Mouse (Mus musculus): Measurements from ENCODE around the gene Sec63. TPM values are rescaled to one million over a fixed set of nuclear protein-coding genes. Genes with fewer than 3 reads are reported as not detected.
A peak's percentile ranks its signal among the peaks of the same experiment; 100 is the strongest.

Gene Sec63
- total RNA-seq (2021): 10 to 100 TPM; 46.2 to 62.8 TPM
- long read RNA-seq, experiment 1, full-length matches to known transcripts: 51 of 59 reads
- long read RNA-seq, experiment 1, partial matches to known transcripts: 0 of 59 reads
- long read RNA-seq, experiment 1, other reads (novel, unspliced or antisense): 8 of 59 reads
- long read RNA-seq, experiment 2, full-length matches to known transcripts: 49 of 65 reads
- long read RNA-seq, experiment 2, partial matches to known transcripts: 0 of 65 reads
- long read RNA-seq, experiment 2, other reads (novel, unspliced or antisense): 16 of 65 reads

DNA sequence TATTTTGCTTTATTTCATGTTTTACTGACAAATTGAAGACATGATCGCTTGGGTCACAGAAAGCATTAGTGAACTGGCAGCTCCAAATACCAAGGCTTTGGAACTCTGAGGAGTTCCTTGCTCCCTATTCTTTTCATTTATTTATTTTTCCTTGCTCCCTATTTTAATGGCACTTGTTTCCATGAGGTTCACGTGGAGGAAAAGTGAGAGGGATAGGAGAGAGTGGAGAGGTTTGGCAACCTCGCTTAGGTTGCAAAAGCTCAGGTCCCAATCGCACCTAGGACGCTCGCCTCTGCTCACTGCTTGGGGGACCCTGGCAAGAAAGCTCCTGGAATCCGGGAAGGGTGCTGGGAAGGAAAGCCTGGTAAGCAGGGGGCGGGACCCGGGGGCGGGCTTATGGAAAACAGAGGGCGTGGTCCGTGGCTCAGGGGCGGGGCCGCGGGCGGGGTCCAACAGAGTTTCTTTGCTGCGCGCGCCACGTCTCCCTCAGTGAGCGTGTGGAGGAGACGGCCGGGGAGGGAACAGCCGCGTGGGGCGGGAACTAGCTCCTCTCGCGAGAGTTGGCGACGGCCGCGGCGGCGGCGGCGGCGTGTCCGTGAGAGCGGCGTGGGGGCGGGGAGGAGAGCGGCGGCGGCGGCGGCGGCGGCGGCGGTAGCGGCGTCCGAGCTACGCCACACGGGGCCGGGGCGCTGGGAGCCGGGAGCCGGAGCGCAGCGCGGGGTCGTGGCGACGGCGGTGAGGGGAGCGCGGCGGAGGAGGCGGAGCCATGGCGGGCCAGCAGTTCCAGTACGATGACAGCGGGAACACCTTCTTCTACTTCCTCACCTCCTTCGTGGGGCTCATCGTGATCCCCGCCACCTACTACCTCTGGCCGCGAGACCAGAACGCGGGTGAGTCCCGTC is at the start of gene Sec63:
Gene Sec63 (plus strand): TSS at position 498 of the 902 bp plus-strand sequence.
- intact Hi-C loops (cut with DNase I): loop anchor here (10.0 kb wide), 1 partner anchor 946 kb away; no protein-coding TSS in a partner anchor
- DNase-seq (ENCODE audit: extremely low spot score in 1 of 2, low spot score in 2 of 2): peak; percentile 98
- TF ChIP-seq CTCF (IDR thresholded peaks at IDR 0.05): no peak

DNA sequence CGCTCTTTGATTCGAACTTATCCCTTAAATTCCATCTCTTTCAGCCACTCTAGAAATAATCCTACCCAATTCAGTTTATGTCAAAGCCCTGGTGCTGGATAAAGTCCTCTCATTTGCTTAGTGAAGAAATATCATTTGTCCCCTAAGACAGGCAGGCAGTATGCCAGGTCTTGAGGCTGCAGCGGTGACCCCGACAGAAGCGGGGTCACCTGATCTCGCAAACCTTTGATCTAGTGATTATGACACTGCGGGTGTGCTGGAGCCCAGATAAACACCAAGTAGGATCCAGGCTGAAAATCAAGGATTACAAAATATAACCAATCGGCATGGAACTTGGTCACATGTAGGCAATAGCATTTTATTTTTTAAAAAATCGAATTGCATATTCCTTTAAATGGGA is 46.6 kb upstream of the Sec63 start:
- no peak overlapping the region for H3K27ac ChIP-seq
- TF ChIP-seq CTCF (IDR thresholded peaks at IDR 0.05): no peak
- intact Hi-C loops (cut with DNase I): no loop called here
- DNase-seq (ENCODE audit: extremely low spot score in 1 of 2, low spot score in 2 of 2): no peak
- no peak overlapping the region for H3K4me3 ChIP-seq

More for the DNA sequence above, at the start of gene Sec63:
- H3K27ac ChIP-seq: peak within 1 kb of the TSS; percentile 92
- peak within 1 kb of the TSS; percentile 79 for H3K4me3 ChIP-seq

DNA sequence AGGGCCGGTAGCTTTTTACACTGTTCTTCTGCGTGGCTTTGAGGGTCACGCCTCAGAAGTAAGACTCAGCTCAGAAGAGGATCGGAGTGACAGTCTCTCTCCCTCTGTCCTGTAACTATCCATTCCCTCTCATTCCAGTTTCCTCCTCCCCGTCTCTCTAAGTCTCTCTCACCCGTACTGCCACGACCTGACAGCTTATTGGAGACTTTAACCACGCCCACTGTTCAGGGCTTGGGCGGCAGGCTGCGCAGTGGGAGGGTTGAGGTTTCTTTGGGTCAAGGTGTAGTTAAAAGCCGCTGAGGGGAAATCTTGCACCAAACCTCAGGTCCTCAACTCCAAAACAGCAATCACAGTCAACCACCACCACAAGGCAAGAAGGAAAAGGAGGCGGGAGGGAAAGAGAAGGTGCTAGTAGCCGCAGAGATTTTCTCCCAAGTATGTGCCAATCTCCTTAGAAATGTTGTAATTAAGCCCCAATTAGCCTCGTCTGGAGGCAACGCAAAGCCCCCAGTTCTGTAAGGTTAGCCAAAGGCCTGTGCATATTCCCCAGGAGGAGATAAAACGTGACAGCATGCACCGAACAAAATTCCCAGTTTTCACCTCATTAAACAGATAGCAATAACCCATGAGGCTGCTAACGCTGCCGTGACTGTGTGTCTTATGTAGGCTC is 45.8 kb upstream of the Sec63 start:
- TF ChIP-seq CTCF (IDR thresholded peaks at IDR 0.05): no peak
- Histone ChIP-seq H3K4me3 (no peak overlapping the region), H3K27ac (no peak overlapping the region)
- intact Hi-C loops (cut with DNase I): no loop called here
- no peak for DNase-seq (ENCODE audit: extremely low spot score in 1 of 2, low spot score in 2 of 2)

DNA sequence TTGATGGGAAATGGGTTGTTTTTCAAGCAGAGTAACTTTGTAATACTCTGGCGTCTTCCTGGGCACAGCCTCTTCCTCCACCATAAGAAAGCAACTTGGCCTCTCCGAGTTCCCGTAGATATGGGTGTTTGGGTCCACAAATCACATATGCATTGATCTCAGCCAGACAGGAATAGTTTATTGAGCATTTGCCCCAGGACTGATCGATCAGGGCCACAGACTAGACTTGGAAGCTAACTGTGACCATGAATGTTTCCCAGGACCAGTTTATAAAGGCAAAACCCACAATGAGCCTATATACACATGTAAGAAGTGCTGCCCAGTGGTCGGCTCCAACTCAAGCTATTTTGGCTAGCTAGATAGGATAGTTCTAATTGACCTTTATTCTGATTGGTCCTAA is 39.2 kb upstream of the Sec63 start:
- Histone ChIP-seq H3K27ac (no peak overlapping the region), H3K4me3 (no peak overlapping the region)
- DNase-seq (ENCODE audit: extremely low spot score in 1 of 2, low spot score in 2 of 2): no peak
- TF ChIP-seq CTCF (IDR thresholded peaks at IDR 0.05): no peak
- intact Hi-C loops (cut with DNase I): no loop called here

DNA sequence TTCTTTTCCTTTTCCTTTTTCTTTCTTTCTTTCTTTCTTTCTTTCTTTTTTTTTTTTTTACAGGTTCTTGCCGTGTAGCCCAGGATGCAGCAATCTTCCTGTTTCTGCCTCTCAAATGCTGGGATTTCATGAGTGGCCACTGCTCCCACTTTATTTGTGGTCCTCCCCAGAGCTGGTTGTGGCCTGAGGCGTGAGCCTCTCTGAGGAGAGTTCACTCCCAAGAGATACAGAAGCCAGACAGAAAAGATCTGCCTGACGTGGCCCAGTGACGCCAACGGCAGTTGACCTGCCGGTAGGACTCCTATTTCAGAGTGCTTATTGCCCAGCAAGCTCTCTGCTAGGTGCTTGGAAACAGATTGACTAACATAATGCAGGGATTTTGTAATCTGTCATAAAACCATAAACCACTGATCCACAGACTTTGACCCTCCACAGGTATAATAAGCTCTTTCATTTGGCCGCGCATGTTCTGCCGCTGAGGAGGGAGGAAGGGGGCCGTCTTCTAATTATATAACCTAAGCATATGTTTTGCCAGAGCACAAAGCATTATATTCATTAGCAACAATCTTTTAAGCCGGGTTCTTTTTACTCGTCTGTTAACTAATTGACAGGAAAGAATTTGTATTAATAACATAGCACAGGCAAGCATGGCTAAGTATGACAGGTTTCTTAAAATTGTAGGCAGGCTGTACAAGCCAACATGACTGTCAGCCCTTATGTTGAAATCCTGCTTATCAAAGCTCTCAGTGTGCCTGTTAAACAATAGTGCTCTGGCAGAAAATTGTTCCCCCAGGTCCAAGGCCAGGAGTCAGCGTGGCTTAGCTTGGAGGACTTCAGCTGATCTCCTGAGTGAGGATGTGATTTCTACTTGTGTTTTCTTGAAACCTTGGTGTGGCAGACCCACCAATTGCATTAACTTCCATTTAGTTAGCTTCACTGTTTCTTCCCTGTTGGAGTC is 37.7 kb upstream of the Sec63 start:
- Histone ChIP-seq H3K4me3 (no peak overlapping the region), H3K27ac (no peak overlapping the region)
- intact Hi-C loops (cut with DNase I): no loop called here
- DNase-seq (ENCODE audit: extremely low spot score in 1 of 2, low spot score in 2 of 2): no peak
- no peak for TF ChIP-seq CTCF (IDR thresholded peaks at IDR 0.05)

DNA sequence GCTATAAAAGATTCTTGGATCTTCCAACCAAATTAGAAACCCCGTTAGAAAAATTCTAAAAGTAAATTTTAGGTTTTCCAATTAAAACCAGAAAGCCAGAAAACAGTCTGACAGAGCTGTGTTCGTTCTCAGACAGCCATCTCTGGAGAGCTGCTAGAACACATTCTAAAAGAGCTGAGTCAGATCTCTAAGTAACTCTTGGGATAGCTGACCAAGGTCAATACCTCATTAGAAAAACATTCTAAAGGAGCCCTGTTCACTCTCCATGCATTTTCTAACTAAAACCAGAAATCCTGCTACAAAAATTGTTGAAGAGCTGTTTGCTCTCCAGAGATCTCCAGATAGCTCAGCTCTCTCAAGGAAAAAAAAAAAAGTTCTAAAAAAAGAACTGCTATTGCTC is 31.7 kb upstream of the Sec63 start:
- TF ChIP-seq CTCF (IDR thresholded peaks at IDR 0.05): no peak
- H3K4me3 ChIP-seq: no peak overlapping the region

DNA sequence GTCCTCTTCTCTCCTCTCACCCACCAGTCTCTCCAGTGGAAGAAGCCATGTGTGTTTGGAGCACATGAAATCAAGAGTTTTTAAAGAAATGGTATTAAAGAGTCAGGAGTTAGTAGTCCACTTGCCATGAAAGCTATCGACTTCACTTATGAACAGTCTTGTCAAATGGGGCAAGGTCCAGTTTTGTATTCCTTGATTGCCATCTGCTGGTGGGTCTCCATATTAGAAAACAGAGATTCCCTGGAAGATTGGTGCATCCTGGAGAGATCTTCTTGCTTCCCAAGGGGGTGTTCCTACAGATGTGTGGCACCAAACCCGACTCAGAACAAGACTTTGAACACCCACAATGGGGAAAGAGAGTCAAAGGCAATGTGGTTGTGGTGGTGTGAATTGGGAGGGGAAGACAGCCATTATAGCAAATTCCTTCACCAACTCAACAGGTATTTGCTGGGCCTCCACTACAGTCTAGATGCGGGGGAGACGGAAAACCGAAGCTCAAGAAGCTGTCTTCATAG is 26.7 kb upstream of the Sec63 start:
- H3K4me3 ChIP-seq: no peak overlapping the region
- TF ChIP-seq CTCF (IDR thresholded peaks at IDR 0.05): peak; percentile 59
- peak; percentile 28 to 36 for DNase-seq (ENCODE audit: extremely low spot score in 1 of 2, low spot score in 2 of 2)
- intact Hi-C loops (cut with DNase I): loop anchor here (2.0 to 5.0 kb wide), 2 partner anchors 37 to 426 kb away; no protein-coding TSS in a partner anchor
- H3K27ac ChIP-seq: no peak overlapping the region

More for the DNA sequence above, 31.7 kb upstream of the Sec63 start:
- intact Hi-C loops (cut with DNase I): loop anchor here (5.0 kb wide), 1 partner anchor 32 kb away; no protein-coding TSS in a partner anchor
- H3K27ac ChIP-seq: no peak overlapping the region
- DNase-seq (ENCODE audit: extremely low spot score in 1 of 2, low spot score in 2 of 2): no peak

DNA sequence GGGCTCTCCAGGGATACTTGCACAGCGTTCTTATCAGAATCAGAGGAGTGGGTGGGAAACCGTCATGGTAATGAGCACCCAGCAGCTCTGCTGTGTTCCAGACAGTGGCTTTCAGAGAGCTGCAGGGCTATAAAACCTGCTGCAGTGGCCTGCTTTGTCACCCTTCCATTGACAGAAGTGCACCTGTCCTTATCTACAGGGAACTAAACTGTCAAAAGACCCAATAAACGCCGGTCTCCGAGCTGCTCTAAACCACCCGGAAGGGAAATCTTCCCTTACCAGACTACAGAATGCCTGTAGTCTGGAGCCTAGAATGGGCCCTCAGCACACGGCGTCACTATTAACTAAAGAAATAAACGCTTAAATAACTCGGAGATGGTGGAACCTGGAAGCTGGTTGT is 9.5 kb upstream of the Sec63 start:
- Histone ChIP-seq H3K4me3 (no peak overlapping the region), H3K27ac (no peak overlapping the region)
- no peak for DNase-seq (ENCODE audit: extremely low spot score in 1 of 2, low spot score in 2 of 2)
- no peak for TF ChIP-seq CTCF (IDR thresholded peaks at IDR 0.05)
- intact Hi-C loops (cut with DNase I): no loop called here

DNA sequence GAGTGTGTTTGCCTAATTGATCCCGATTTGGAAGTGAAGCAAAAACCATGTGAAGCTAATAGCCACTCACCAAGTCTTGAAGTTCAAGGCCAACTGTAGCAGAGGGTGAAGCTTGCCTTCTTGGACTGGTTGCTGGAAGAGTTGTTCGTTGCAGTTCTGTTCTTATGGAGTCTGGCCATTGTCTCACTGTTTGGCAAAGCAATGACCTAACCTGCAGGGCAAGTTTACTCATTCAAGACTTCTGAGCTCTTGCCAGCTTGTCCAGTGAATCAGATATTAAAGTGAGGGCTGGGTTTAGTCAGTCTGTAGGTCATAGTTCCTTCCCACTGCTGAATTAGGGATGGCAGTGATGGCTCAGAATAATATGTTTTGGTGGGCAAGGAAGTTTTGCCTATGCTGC is 7.0 kb upstream of the Sec63 start:
- no peak overlapping the region for H3K27ac ChIP-seq
- no peak for TF ChIP-seq CTCF (IDR thresholded peaks at IDR 0.05)
- H3K4me3 ChIP-seq: no peak overlapping the region
- no peak for DNase-seq (ENCODE audit: extremely low spot score in 1 of 2, low spot score in 2 of 2)
- intact Hi-C loops (cut with DNase I): no loop called here

DNA sequence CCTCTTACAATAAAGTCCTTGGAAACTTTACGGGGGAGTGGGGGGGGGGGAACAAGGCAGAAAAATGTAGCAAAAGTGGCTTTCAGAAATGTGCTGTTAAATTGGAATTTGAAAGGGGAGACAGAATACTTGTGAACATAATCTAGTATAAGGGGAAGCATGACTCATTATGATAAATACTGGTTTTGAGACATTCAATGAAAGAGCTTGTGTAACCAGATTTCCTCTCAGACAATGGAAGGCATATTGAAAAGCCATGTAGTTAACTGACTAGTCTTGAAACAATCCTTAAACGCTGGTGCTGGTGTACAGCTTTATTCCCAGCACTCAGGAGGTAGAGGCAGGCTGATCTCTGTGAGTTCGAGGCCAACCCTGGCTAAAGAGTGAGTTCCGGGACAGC is 1.6 kb upstream of the Sec63 start:
- no peak overlapping the region for H3K4me3 ChIP-seq
- no peak overlapping the region for H3K27ac ChIP-seq
- DNase-seq (ENCODE audit: extremely low spot score in 1 of 2, low spot score in 2 of 2): no peak
- intact Hi-C loops (cut with DNase I): loop anchor here (10.0 kb wide), 1 partner anchor 945 kb away; no protein-coding TSS in a partner anchor
- no peak for TF ChIP-seq CTCF (IDR thresholded peaks at IDR 0.05)

Data from left cerebral cortex, adult 2 months (tissue).